Mouse (Mus musculus): Measurements from ENCODE around the gene Tmem185b. TPM values are rescaled to one million over a fixed set of nuclear protein-coding genes. Genes with fewer than 3 reads are reported as not detected.

The Tmem185b gene
- total RNA-seq, 2 experiments from 2014 or later = 13.3 to 13.5 TPM

DNA sequence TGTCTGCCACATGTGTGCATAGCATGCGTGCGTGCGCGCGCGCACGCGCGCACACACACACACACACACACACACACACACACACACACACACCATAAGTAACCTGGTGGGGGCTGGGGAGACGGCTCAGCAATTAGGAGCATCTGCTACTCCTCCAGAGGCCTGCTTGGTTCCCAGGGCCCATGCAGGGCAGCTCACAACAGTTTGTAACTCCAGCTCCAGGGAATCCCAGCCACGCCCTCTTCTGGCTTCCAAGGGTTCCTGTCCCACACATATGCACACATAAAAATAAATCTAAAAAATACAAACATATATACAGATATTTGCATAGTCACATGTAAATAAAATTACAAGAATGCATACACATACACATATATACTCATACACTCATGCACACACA lies 23.2 kb upstream of the Tmem185b start:
- no peak for DNase-seq (ENCODE audit: low spot score in 2 of 2)

DNA sequence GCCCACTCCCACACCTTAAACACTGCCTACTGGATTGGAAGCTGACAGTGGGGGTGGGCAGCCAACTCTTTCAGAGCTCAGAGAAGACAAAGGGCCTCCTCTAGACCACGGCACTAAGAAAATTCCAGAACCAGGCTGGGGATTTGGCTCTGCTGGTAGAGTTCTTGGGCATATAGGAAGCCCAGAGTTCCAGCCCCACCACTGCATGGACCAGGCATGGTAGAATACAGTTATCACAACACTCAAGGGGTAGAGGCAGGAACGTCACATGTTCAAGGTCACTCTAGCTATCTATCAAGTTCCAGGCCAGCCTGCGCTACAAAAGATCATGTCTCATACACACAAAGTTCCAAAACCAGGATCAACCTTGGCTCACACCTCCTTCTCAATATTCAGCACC lies 22.8 kb upstream of the Tmem185b start:
- no peak for DNase-seq (ENCODE audit: low spot score in 2 of 2)

DNA sequence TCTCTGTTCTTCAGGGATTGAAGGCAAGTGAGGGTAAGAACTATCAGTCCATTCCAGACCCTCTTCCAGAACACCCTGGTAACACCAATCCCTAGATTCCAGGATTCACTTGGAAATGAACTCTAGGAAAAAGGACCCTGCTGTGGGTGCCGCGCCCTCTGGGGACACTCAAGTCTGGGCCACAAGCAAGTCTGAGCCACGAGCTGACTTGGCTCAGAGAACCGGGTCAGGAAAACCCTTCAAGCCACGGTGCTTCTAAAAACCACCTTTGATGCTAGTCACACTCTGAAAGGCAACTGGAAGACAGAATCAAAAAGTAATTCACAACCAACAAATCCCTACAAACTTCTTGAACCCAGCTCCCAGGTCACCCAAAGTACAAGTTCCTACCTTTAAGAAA lies 22.2 kb upstream of the Tmem185b start:
- no peak for DNase-seq (ENCODE audit: low spot score in 2 of 2)

DNA sequence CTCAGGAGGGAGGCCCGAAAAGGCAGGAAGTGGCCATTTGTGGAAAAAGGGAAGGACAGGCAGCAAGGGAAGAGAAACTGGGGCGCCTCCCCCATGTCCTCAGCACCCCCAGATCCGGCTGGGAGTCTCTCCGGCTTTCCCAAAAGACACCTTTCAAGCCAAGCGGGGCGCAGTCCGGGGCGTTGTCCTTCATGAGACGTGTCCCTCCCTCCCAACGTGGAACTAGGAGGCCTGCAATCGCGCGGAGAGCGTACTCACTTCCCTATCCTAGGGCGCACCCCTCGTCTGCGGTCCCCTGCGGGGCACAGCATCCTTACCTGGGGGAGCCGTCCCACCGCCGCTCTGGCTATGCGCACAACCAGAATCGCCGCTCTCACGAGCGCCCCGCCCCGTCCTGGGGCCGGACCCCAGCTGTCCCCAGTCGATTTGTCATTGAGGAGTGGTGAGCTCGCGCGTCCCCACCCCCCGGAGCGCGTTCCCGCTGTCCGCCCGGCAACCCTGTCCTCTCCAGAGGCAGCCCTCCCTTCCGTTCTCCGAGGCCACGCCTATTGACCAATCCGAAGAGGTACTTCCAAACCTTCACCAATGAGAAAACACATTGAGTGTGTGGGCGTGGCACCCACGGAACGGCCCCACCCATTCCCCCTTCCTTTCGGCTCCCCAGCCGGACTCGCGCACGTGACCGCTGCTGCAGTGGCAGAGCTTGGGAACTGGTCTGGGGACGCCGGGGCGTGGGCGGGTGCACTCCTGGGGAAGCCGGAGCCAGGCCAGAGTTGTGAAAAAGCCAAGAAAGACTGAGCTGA lies 21.5 kb upstream of the Tmem185b start, which contains the start of gene Ralb:
Ralb (minus strand) TSS at position 535 of the 803 bp plus-strand sequence.
- peak; percentile 89 to 98 for DNase-seq (ENCODE audit: low spot score in 2 of 2)

DNA sequence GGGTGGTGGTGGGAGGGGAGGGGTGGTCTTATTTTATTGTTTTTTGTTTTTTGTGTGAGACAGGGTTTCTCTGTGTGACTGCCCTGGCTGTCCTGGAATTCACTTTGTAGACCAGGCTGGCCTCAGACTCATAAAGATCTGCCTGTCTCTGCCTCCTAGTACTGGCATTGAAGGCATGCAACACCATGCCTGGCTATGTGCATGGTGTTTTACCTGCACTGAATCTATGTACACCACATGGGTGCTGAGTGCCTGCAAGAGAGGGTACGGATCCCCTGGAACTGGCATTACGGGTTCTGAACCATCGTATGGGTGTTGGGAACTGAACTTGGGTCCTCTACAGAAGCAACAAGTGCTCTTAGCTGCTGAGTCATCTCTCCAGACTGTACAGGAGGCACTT lies 20.0 kb upstream of the Tmem185b start:
- no peak for DNase-seq (ENCODE audit: low spot score in 2 of 2)

DNA sequence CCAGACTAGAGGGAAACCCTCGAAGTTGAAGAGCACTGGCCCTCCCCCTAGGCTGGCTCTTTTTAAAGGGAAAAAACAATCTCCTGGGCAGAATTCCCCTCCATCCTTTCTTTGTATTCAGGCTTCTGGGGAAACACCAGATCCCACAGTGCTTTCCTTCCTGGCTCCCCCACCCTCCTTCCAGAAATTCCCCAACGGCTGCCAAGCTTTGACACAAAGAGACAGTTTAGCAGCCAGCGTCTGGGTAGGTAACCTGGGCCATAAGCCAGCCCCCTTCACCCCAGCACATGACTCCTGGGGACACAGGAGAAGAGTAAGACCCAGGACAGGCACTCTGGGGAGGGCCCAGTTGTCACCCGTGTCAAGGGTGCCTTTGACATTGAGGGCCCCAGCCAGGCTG lies 17.4 kb upstream of the Tmem185b start:
- no peak for DNase-seq (ENCODE audit: low spot score in 2 of 2)

DNA sequence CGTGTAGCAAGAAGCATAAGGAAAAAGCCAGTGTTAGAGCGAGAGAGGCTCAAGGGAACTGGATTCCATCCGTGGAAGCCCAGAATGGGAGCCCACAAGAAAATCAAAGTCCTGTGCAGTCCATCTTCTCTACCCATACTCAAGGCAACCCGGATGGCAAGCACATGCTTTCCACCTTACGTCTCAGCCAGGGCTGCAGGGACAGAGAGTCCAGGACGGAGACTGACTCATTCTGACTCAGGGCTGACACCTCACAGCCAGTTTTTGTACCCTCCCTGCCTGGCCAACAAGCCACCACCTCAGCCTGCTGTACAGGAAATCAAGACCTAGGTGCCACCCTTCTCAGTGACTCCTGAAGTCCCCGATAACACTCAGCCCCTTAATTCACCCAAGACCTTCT lies 16.5 kb upstream of the Tmem185b start:
- no peak for DNase-seq (ENCODE audit: low spot score in 2 of 2)

DNA sequence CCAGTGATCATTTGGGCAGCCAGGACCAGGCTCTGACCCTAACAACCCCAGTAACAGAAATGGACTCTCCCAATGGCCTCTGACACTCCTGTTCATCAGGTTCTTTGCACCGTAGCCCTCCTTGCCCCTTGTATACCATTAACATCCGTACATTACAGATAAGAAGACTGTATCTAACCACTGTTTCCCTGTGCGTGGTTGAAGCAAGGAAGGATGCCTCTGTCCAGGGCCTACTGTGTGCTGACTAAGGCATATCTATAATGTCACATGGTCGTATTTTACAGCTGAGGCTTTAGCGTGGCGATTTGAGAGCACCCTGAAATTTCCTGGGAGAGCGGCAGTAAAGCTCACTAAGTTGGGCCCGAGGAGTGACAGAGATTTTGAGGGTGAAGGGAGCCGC lies 15.6 kb upstream of the Tmem185b start:
- DNase-seq (ENCODE audit: low spot score in 2 of 2) = no peak

DNA sequence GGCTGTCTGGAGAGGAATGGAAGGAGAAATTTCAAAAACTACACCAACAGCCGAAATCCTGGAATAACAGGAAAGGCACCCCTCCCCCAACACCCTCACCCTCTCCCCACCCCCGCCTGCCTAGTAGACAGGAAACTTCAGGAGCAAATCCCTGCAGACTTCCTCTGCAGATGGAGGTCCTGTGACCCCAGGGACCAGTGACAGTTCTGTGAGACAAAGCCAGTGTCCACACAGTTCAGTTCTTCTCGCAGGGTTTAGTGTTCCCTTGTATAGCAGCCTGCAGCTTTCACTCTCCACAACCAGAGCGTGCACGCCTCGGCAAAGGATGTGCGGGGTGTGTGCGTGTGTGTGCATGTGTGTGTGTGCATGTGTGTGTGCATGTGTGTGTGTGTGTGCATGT lies 15.1 kb upstream of the Tmem185b start:
- no peak for DNase-seq (ENCODE audit: low spot score in 2 of 2)

DNA sequence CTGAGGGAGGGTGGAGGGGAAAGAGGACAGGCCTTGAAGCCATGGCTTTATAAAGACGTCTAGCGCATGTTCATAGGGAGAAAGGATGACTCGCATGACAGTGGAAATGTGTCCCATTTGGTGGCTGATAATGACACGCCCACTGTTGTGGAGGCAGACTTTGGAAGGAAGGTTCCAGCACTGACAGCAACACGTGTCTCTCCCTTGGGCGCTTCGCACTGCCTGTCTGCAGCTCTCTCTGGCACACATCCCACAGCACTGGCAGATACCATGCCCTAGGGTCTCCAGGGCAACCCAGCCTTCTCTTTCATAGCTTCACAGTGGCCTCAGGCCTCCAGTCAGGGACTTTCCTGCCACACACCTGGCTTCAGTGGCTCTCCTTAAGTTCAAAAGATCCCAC lies 7.9 kb upstream of the Tmem185b start:
- DNase-seq (ENCODE audit: low spot score in 2 of 2) = no peak

DNA sequence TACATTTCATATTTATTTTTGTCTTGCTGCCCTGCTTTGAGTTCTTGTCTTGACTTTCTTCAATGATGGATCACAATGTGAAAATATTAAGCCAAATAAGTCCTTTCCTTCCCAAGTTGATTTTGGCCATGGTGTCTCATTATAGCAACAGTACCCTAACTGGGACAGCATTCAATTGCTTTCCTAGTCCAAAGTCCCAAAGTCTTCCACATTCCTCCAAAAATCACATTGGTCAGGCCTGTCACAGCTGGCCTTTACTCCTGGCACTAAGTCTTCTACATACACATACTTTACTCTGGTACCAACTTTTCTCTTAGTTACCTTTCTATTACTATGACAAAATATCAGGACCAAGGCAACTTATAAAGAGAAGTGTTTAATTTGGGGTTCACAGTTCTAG lies 7.2 kb upstream of the Tmem185b start:
- no peak for DNase-seq (ENCODE audit: low spot score in 2 of 2)

DNA sequence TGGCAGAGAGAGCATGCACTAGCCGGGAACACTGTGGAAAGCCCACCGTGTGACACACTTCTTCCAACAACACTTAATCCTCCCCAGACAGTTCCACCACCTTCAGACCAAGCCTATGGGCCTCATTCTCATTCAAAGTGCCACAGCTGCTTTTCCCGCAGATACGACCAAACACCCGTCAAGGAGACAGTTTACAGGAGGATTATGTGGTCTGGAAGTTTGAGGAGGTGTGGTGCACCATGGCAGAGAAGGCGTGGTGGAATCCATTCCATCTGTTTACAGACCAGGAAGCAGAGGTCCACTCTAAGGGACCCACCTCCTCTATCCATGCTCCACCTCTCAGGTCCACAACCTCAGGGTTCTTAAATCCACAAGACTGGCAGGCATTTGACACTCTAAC lies 6.7 kb upstream of the Tmem185b start:
- no peak for DNase-seq (ENCODE audit: low spot score in 2 of 2)

DNA sequence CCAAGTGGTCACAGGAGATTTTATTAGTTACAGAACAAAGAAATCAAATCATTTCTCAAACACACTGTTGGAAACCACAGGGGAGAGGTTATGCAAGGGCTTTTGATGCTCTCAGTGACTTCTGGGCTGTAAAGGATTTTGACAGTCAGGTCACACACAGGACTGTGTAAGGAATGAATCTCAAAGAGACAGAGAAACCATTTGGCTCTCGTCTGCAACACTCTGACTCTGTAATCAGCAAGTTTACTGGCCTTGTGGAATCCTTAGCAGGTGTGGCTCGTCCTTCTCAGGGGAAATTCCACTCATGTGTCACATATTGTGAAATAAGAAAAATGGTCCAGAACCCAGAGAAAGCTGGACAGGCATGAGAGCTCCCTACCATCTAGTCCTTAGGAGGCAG lies 4.9 kb upstream of the Tmem185b start:
- no peak for DNase-seq (ENCODE audit: low spot score in 2 of 2)

DNA sequence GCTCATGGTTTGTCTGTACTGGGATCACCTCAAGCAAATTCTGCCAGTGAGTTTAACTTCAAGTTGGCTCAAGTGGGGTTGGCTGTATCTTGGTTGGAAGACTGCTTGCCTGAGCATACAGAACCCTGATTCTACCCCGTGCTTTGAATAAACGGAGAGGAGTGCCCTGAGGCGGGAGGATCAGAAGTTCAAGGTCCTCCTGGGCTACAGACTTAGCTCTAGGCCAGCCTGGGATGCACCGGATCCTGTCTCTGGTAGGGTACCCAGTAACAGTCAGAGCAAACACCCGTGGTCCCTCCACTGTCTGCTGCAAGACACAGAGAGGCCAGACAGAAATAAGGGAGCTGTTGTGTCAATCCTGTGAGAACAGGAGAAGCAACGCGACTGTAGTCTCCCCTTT lies 4.3 kb upstream of the Tmem185b start:
- DNase-seq (ENCODE audit: low spot score in 2 of 2) = no peak

DNA sequence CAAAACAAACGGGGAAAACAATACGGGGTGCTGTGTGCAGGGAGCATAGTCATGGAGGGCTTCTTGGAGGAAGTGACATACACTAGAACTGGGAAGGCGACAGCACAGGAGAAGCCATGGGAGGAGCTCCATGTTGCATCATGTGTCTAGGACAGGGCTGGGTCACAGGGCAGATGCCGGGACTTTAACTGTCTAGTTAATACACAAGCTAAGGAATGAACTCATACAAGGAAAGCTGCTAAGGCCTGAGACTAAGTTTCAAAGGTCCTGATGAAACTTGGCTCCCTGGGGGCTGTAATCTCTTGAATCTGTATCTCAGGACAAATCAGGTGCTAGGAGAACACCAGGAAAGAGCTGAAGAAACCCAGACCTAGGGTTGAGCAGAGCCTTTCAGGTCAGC lies 3.2 kb upstream of the Tmem185b start:
- no peak for DNase-seq (ENCODE audit: low spot score in 2 of 2)

DNA sequence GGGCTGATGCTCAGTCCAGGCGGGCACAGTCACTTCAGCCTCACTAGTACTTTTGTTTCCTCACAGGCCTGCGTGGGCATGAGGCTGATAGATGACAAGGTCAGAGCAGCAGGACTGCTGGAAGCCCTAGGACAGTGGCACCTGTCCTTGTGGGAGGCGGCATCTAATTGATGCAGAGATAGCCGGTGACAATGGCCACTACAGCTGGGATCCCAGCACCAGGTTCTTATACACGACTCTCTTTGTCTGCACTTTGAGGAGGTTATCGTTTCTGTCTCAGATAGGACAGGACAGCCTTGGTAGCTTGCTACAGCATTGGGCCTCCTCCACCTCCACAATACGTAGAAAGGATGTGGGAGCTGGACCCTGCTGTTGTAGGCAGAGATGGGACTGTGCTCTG lies 2.6 kb upstream of the Tmem185b start:
- no peak for DNase-seq (ENCODE audit: low spot score in 2 of 2)

DNA sequence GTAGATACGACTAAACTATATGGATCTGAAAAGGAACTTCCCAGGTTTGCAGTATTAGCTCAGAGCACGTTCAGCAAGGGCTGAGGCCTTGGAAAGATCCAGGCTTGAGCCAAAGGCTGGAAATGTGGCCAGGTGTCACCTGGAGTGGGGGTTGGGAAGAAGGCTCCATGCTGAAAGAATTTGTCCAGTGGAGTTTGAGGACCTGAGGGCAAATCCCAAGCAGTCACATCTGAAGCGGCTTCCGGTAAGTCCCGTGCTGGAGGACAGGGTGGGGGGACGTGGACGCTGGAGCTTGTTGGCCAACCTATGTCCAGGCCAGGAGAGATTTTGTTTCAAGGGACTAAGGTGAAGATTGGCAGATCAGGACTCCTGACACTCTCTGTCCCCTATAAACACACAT lies 2.1 kb upstream of the Tmem185b start:
- no peak for DNase-seq (ENCODE audit: low spot score in 2 of 2)

DNA sequence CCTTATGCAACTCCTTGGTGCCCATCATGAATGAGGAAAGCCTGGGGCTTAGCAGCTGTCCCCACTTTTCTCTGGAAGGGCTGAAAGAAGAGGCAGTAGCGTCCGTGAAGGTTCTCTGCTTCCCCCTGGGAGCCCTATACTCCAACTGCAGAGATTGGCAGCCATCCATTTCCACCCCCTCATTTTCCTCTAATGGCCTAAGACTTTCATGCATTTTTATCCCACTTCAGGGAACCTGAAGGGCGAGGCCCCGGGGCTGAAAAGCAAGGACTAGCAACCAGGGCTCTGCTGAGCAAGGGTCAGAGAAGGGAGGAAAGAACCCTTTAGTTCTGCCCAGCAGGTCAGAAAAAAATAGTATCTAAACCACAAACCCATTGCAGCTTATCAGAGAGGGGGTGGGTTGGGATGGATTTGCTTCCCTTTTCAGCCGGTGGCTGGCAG lies 936 bp upstream of the Tmem185b start:
- DNase-seq (ENCODE audit: low spot score in 2 of 2) = peak; percentile 32 to 46

DNA sequence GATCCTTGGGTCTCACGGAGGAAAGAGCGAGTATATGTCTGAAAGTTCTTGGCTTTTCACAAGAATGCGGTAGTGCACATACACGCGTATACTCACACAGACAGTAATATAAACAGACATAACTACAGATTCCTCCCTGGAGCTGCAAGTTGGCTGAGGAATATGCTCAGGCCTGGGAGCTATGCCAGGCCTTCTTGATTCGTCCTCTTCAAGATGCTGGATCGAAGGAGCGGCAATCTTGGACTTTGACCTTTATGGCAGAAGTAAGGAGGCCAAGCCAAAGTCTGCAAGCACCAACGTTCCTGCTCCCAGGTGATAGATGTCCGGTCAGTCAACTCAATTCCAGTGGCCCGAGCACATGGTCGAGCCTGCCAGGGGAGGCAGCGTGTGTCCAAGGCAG lies 5.0 kb downstream of the Tmem185b start:
- DNase-seq (ENCODE audit: low spot score in 2 of 2) = no peak

DNA sequence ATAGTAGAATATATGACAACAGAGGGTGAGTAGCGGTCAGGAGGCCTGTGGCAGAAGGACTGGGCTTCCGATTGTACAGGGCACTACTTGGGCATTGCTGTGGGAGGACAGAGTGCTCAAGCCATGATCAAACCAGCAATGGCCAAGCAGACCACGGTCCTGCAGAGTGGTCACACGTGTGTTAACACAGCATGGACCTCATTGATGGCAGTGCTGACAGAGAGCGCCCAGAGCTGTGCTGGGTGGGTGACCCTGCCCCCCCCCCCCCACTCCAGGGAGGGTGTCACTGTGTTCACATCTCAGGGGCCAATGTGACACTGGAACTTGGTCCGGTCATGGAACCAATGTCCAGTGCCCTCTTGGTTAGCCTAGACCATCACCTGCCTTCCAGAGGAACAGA lies 6.2 kb downstream of the Tmem185b start:
- DNase-seq (ENCODE audit: low spot score in 2 of 2) = no peak

DNA sequence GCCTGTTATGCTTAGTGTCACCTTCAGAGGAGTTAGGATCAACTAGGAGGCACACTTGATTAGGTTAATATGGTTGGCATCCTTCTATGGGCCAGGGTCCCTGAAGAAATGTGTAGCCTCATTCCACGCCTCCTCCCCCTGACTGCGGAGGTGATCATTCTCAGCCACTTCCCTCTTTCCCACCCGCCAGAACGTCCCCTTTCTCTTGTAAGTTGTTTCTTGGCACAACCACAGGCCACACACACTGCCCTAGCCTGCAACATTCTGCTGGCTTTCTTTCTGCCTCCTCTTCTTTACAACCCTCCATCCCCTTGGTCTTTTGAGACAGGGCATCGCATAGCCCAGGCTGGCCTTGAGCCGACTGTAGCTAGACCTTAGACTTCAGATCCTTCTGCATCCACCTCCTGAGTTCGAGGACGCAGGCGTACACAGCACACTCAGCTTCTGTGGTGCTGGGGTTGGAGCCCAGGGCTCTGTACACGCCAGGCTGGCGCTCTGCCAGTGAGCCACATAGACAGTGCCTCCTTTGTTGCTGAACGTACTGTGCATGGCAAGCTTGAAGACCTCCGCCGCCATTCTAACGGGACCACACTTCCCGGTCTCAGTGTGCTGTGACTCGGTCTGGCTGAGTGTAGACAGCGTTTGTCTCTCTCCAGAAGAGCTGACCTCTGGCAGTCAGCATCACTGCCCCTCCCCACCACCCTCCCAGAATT lies 7.3 kb downstream of the Tmem185b start:
- no peak for DNase-seq (ENCODE audit: low spot score in 2 of 2)

DNA sequence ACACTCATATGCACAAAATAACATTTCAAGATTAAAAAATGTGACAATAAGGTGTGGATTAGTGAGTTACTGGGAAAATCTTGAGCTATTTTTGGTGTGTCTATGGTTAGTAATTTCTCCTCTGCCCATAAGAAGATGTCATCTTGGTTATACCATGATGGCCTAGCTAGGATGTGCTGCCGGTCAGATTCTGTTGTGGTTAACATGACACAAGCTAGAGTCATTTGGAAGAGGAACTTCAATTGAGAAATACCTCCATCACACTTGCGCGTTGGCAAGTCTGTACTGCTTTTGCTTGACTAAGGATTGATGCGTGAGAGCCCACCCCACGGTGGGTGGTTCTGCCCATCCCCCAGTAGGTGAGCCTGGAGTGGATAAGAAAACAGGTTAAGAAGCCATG lies 8.4 kb downstream of the Tmem185b start:
- no peak for DNase-seq (ENCODE audit: low spot score in 2 of 2)

DNA sequence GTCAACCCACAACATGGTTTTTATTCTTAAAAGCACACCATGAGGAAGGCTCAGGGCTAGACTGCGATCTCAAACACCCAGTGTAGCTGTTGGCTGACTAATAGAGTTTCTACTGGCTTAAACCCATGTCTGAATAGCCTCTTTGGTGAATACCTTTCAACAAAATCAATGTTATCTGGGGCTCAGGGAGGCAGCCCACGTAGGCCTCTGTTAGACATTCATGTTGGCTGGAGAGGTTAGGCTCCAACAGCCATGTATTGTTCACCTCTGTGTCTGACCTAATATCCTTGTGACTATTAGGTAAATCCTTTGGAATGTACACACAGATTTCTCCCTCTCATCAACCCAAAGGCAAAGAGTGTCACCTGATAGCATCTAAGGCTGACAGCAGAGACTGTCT lies 10.2 kb downstream of the Tmem185b start:
- DNase-seq (ENCODE audit: low spot score in 2 of 2) = no peak
